Mouse (Mus musculus) E14TG2a.4 (cell line): ENCODE results near the gene Cacng8.

Source experiments
- H3K27me3 ChIP-seq: 2 replicates; pipeline ENCODE4 v1.6.1; 2014; ENCODE audit warnings: low read length, control low read depth; ENCODE audit not compliant: insufficient read depth
- H3K36me3 ChIP-seq: 2 replicates; pipeline ENCODE4 v1.6.1; 2014; ENCODE audit warnings: low read length, control low read depth; ENCODE audit not compliant: insufficient read depth
- H3K4me1 ChIP-seq: replicated peaks from 2 replicates; pipeline ENCODE4 v1.6.1; 2014; ENCODE audit warnings: low read depth, low read length, control low read depth
- H3K4me3 ChIP-seq: replicated peaks from 2 replicates; pipeline ENCODE4 v1.5.1; 2014; ENCODE audit warnings: mild to moderate bottlenecking, low read length
- H3K9me3 ChIP-seq: 2 replicates; pipeline ENCODE4 v1.6.1; 2014; ENCODE audit warnings: low read length, control low read depth
- CTCF ChIP-seq: conservative IDR thresholded peaks from 2 replicates; pipeline ENCODE4 v1.5.1; 2014; ENCODE audit warnings: low read length
- NANOG ChIP-seq: IDR thresholded peaks from 2 replicates; pipeline ENCODE4 v1.6.1; 2014; ENCODE audit warnings: borderline replicate concordance, low read length, mixed read lengths
- POU5F1 ChIP-seq: IDR thresholded peaks from 2 replicates; pipeline ENCODE4 v1.6.1; 2014; ENCODE audit warnings: low read length, borderline replicate concordance

Cacng8 gene

DNA sequence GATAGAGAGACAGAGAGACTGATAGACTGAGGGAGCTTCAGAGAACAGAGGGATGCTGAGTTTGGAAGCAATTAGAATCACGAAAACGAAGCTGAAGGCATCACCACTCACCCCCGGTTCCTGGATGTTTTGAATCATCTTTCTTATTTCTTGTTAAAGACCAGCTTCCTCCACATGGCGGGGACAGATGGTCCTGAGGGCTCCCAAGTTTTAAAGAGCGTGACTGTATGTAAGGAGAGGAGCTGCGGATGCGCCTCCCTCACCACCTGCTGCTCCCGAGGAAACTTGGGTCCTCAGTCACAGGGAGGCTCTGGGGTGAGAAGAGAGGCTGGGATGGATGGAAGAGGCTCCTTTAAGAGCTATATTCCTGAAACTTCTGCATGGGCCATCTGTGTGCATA, 69.8 kb downstream of the Cacng8 start:
- TF ChIP-seq POU5F1 (no peak), CTCF (no peak), NANOG (no peak)
- no peak overlapping the region for H3K4me3 ChIP-seq
- H3K4me1 ChIP-seq, result peaks cover 11% of the 10 kb centered on the region
- no peaks in the 10 kb centered on the region for H3K36me3 ChIP-seq
- H3K27me3 ChIP-seq, result peaks cover 3% of the 10 kb centered on the region; the same call in 1 of the 2 replicates
- H3K9me3 ChIP-seq, result peaks cover 4% of the 10 kb centered on the region; the same call in 1 of the 2 replicates

DNA sequence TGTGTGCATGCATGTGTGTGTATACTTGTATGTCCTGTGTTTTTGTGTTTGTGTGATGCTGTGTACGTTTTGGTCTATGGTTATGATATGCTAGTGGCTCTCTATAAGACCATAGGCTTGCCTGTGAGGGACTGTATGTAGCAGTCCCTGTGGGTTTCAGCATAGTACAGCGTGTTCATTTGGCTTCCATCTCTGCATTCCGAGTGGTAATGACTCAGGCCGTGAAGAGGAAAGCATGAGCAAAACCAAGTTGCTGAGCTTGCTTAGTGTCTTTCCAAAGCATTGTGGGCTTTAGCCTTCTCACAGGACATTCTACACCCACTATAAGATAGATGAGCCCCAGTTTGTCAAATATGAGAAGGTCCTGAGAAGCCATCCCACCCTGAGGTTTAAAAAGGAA, 72.8 kb downstream of the Cacng8 start:
- H3K4me3 ChIP-seq, result no peak overlapping the region
- H3K9me3 ChIP-seq, result peaks cover 4% of the 10 kb centered on the region; the same call in 1 of the 2 replicates
- TF ChIP-seq CTCF, result no peak
- TF ChIP-seq NANOG, result no peak
- TF ChIP-seq POU5F1, result no peak

More for the DNA sequence above, 72.8 kb downstream of the Cacng8 start:
- Histone ChIP-seq H3K36me3 (no peaks in the 10 kb centered on the region), H3K4me1 (no peaks in the 10 kb centered on the region; the same call in 1 of the 2 replicates), H3K27me3 (peaks cover 3% of the 10 kb centered on the region; the same call in 1 of the 2 replicates)
